Mouse (Mus musculus): ENCODE results near the gene Mettl9. TPM values are rescaled to one million over a fixed set of nuclear protein-coding genes. Genes with fewer than 3 reads are reported as not detected.

Mettl9 gene
- 89.3 and 92.3 TPM in 2 replicates for polyA plus RNA-seq (2015; fragmentation: Nextera tagmentation; extraction: Ambion mirVana)

- H3K27me3 ChIP-seq (ENCODE audit: control insufficient read depth, insufficient read depth, low read length): peaks cover 20% of the 10 kb centered on the region
- peak within 1 kb of the TSS; percentile 100 for H3K9ac ChIP-seq (ENCODE audit: low read length)
- H3K36me3 ChIP-seq (ENCODE audit: control insufficient read depth, insufficient read depth): no peaks in the 10 kb centered on the region
- ATAC-seq (replicated peaks; ENCODE audit: extremely low read depth, insufficient read depth, low FRiP score): peak; percentile 98
- peak within 1 kb of the TSS; percentile 96 for H3K4me2 ChIP-seq (ENCODE audit: low read depth, low read length)
- peak within 1 kb of the TSS; percentile 99 for H3K4me3 ChIP-seq (ENCODE audit: low read length)
- H3K27ac ChIP-seq (ENCODE audit: low read length): peak within 1 kb of the TSS; percentile 94
- peaks cover 10% of the 10 kb centered on the region for H3K4me1 ChIP-seq (ENCODE audit: control insufficient read depth, insufficient read depth, low read length)
- H3K9me3 ChIP-seq (replicated peaks; ENCODE audit: control insufficient read depth, low read length): no peaks in the 10 kb centered on the region
- 4% methylated on average over 37 of the region's 43 CpGs for WGBS
These were observed at the start of gene Mettl9 for GRCm38 (mm10) chr7:121033856-121034652. TSS of gene Mettl9 (plus strand) at chr7:121034445.

GRCm38 (mm10) chr7:120991191-120991590, 43.1 kb upstream of the Mettl9 start:
- ATAC-seq (replicated peaks; ENCODE audit: extremely low read depth, insufficient read depth, low FRiP score): no peak

GRCm38 (mm10) chr7:120999021-120999530, 35.2 kb upstream of the Mettl9 start:
- no peak for ATAC-seq (replicated peaks; ENCODE audit: extremely low read depth, insufficient read depth, low FRiP score)
- Histone ChIP-seq H3K27ac (ENCODE audit: low read length) (no peak overlapping the region), H3K4me3 (ENCODE audit: low read length) (no peak overlapping the region), H3K27me3 (ENCODE audit: control insufficient read depth, insufficient read depth, low read length) (no peaks in the 10 kb centered on the region), H3K4me1 (ENCODE audit: control insufficient read depth, insufficient read depth, low read length) (no peaks in the 10 kb centered on the region), H3K9me3 (replicated peaks; ENCODE audit: control insufficient read depth, low read length) (no peaks in the 10 kb centered on the region), H3K9ac (ENCODE audit: low read length) (no peak overlapping the region), H3K4me2 (ENCODE audit: low read depth, low read length) (no peak overlapping the region), H3K36me3 (ENCODE audit: control insufficient read depth, insufficient read depth) (no peaks in the 10 kb centered on the region)
- WGBS: 63% methylated on average over 2 of the region's 2 CpGs

More at GRCm38 (mm10) chr7:120991191-120991590, 43.1 kb upstream of the Mettl9 start:
- H3K9ac ChIP-seq (ENCODE audit: low read length): no peak overlapping the region
- H3K4me2 ChIP-seq (ENCODE audit: low read depth, low read length): no peak overlapping the region
- no peaks in the 10 kb centered on the region for H3K9me3 ChIP-seq (replicated peaks; ENCODE audit: control insufficient read depth, low read length)
- H3K4me3 ChIP-seq (ENCODE audit: low read length): no peak overlapping the region
- WGBS: 77% methylated on average over 8 of the region's 8 CpGs
- no peak overlapping the region for H3K27ac ChIP-seq (ENCODE audit: low read length)
- no peaks in the 10 kb centered on the region for H3K36me3 ChIP-seq (ENCODE audit: control insufficient read depth, insufficient read depth)
- H3K4me1 ChIP-seq (ENCODE audit: control insufficient read depth, insufficient read depth, low read length): no peaks in the 10 kb centered on the region
- no peaks in the 10 kb centered on the region; the same call in 1 of the 2 replicates for H3K27me3 ChIP-seq (ENCODE audit: control insufficient read depth, insufficient read depth, low read length)

GRCm38 (mm10) chr7:121000065-121000822, 34.0 kb upstream of the Mettl9 start:
- no peak for ATAC-seq (replicated peaks; ENCODE audit: extremely low read depth, insufficient read depth, low FRiP score)
- Histone ChIP-seq H3K36me3 (ENCODE audit: control insufficient read depth, insufficient read depth) (no peaks in the 10 kb centered on the region), H3K4me1 (ENCODE audit: control insufficient read depth, insufficient read depth, low read length) (no peaks in the 10 kb centered on the region), H3K9ac (ENCODE audit: low read length) (no peak overlapping the region), H3K27me3 (ENCODE audit: control insufficient read depth, insufficient read depth, low read length) (no peaks in the 10 kb centered on the region), H3K27ac (ENCODE audit: low read length) (no peak overlapping the region), H3K4me2 (ENCODE audit: low read depth, low read length) (no peak overlapping the region), H3K9me3 (replicated peaks; ENCODE audit: control insufficient read depth, low read length) (no peaks in the 10 kb centered on the region), H3K4me3 (ENCODE audit: low read length) (no peak overlapping the region)
- WGBS: 63% methylated on average over 3 of the region's 3 CpGs

DNA sequence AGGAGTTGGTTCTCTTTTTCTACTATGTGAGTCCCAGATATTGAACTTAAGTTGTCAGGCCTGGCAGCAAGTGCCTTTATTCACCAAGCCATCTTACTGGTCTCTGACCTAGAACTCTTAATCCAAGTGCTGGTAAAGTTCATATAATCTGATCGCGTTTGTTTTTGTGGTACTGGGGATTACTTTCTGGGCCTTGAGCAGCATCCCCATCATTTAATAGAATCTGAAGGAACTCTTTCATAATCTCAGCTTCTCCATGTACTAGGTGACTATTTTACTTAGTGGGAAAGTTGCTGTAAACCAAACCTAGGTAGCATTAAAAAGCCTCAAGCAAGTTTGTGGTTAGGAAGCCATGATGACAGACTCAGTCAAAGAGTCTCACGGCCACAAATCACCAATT, 32.4 kb upstream of the Mettl9 start:
- Histone ChIP-seq H3K9me3 (replicated peaks; ENCODE audit: control insufficient read depth, low read length) (no peaks in the 10 kb centered on the region), H3K4me3 (ENCODE audit: low read length) (no peak overlapping the region), H3K9ac (ENCODE audit: low read length) (no peak overlapping the region), H3K27ac (ENCODE audit: low read length) (no peak overlapping the region), H3K36me3 (ENCODE audit: control insufficient read depth, insufficient read depth) (no peaks in the 10 kb centered on the region), H3K4me1 (ENCODE audit: control insufficient read depth, insufficient read depth, low read length) (no peaks in the 10 kb centered on the region), H3K4me2 (ENCODE audit: low read depth, low read length) (no peak overlapping the region), H3K27me3 (ENCODE audit: control insufficient read depth, insufficient read depth, low read length) (no peaks in the 10 kb centered on the region)
- ATAC-seq (replicated peaks; ENCODE audit: extremely low read depth, insufficient read depth, low FRiP score): no peak
- WGBS: 84% methylated on average over 3 of the region's 3 CpGs

GRCm38 (mm10) chr7:121002407-121002928, 31.8 kb upstream of the Mettl9 start:
- Histone ChIP-seq H3K36me3 (ENCODE audit: control insufficient read depth, insufficient read depth) (no peaks in the 10 kb centered on the region), H3K27ac (ENCODE audit: low read length) (no peak overlapping the region), H3K27me3 (ENCODE audit: control insufficient read depth, insufficient read depth, low read length) (no peaks in the 10 kb centered on the region), H3K4me1 (ENCODE audit: control insufficient read depth, insufficient read depth, low read length) (no peaks in the 10 kb centered on the region), H3K9me3 (replicated peaks; ENCODE audit: control insufficient read depth, low read length) (no peaks in the 10 kb centered on the region), H3K4me2 (ENCODE audit: low read depth, low read length) (no peak overlapping the region), H3K4me3 (ENCODE audit: low read length) (no peak overlapping the region), H3K9ac (ENCODE audit: low read length) (no peak overlapping the region)
- no peak for ATAC-seq (replicated peaks; ENCODE audit: extremely low read depth, insufficient read depth, low FRiP score)
- 69% methylated on average over 5 of the region's 5 CpGs for WGBS

DNA sequence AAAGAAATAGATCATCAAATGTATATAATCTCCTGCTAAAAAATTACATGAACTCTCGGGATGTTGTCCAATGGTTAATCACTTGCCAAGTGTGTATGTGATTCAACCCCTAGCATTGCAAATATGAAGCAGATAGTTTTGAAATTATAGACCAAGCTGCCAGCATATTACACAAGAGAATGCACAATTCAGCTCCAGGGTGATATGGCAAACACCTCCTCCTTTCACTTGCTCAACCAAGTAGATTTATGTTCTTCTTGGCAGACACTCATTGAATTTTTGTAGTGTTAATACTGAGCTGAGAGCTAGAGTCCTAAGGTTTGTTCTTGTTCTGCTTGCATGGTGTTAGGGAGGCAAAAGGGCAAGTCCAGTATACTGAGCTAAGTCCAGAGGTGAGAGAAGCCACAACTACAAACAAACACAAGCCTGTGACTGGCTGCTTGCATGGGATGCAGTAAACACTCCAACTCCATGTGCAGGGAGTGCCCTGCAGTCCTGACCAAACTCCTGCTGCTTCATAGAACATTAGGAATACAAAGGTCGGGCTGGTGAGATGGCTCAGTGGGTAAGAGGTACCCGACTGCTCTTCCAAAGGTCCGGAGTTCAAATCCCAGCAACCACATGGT, 30.3 kb upstream of the Mettl9 start:
- ATAC-seq (replicated peaks; ENCODE audit: extremely low read depth, insufficient read depth, low FRiP score): no peak

DNA sequence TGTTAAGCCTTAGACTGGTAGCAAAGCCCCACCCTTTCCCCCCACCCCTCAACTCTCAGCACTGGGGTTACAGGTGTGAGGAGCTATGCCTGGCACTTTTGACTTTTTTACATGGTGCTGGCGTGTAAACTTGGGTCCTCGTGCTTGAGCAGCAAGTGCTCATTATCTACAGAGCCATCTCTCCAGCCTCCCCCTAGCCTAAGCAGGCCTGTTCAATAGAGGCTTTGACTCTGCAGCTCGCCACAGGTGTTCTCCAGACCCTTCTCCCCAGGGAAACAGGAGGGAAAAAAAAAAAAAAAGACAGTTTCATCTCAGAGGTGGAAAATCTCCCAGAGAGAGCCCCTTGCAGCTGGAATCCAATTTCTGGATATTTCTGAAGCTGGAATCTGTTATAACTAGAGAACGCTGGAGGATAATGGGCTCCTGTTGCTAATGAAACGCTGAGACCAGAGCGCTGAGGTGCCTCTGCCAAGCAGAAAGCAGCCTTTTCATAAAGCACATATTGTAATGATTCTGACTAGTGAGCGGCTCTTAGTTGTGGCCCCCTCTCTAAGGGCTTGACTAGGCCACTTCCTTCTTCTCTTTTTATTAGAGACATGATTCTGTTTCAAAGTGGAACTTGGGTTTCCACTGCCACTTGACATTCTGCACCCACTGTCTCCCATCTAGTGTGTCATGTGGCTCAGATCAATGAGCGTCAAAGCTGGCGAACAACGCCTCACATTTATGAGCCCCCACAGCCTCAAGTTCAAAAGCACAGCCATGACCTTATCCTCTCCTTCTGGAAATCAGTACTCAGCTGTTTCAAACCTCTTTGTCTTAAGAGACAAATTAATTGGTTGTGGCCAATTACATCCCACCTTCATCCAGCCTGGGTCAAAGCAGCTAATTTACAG, 22.2 kb upstream of the Mettl9 start:
- no peak overlapping the region for H3K27ac ChIP-seq (ENCODE audit: low read length)
- H3K4me2 ChIP-seq (ENCODE audit: low read depth, low read length): no peak overlapping the region
- no peaks in the 10 kb centered on the region for H3K36me3 ChIP-seq (ENCODE audit: control insufficient read depth, insufficient read depth)
- no peaks in the 10 kb centered on the region for H3K9me3 ChIP-seq (replicated peaks; ENCODE audit: control insufficient read depth, low read length)
- H3K27me3 ChIP-seq (ENCODE audit: control insufficient read depth, insufficient read depth, low read length): peaks cover 2% of the 10 kb centered on the region; the same call in 1 of the 2 replicates
- no peaks in the 10 kb centered on the region for H3K4me1 ChIP-seq (ENCODE audit: control insufficient read depth, insufficient read depth, low read length)
- no peak for ATAC-seq (replicated peaks; ENCODE audit: extremely low read depth, insufficient read depth, low FRiP score)
- no peak overlapping the region for H3K9ac ChIP-seq (ENCODE audit: low read length)
- H3K4me3 ChIP-seq (ENCODE audit: low read length): no peak overlapping the region
- WGBS: 79% methylated on average over 10 of the region's 10 CpGs

More for the DNA sequence above, 30.3 kb upstream of the Mettl9 start:
- 69% methylated on average over 4 of the region's 4 CpGs for WGBS
- no peak overlapping the region for H3K27ac ChIP-seq (ENCODE audit: low read length)
- no peaks in the 10 kb centered on the region for H3K9me3 ChIP-seq (replicated peaks; ENCODE audit: control insufficient read depth, low read length)
- H3K36me3 ChIP-seq (ENCODE audit: control insufficient read depth, insufficient read depth): no peaks in the 10 kb centered on the region
- H3K4me1 ChIP-seq (ENCODE audit: control insufficient read depth, insufficient read depth, low read length): no peaks in the 10 kb centered on the region
- H3K27me3 ChIP-seq (ENCODE audit: control insufficient read depth, insufficient read depth, low read length): no peaks in the 10 kb centered on the region
- no peak overlapping the region for H3K9ac ChIP-seq (ENCODE audit: low read length)
- no peak overlapping the region for H3K4me3 ChIP-seq (ENCODE audit: low read length)
- no peak overlapping the region for H3K4me2 ChIP-seq (ENCODE audit: low read depth, low read length)
